Mouse (Mus musculus) cortical plate, adult 2 months (tissue): ENCODE measurements around the gene Cd86.

Experiments
- CTCF ChIP-seq: fragments of 200-500 bp; IDR thresholded peaks from 2 replicates; pipeline ENCODE4 v1.5.1; 2011; ENCODE audit warnings: mild to moderate bottlenecking, control low read depth, low read length; ENCODE audit not compliant: insufficient read depth; ENCODE audit errors: extremely low read depth
- POLR2A ChIP-seq: fragments of 200-500 bp; IDR thresholded peaks from 2 replicates; pipeline ENCODE4 v1.6.1; 2011; ENCODE audit warnings: mild to moderate bottlenecking, low read length, control low read depth; ENCODE audit not compliant: insufficient read depth; ENCODE audit errors: extremely low read depth

GRCm38 (mm10) chr16:36625909-36626308 is 40.0 kb downstream of the Cd86 start:
- TF ChIP-seq POLR2A (no peak), CTCF (no peak)
